Mouse (Mus musculus) layer of hippocampus, adult 2 months (tissue): ENCODE results near the gene Ubash3a. TPM values are rescaled to one million over a fixed set of nuclear protein-coding genes. Genes with fewer than 3 reads are reported as not detected.
"Not testable (repeated sequence)": the region's sequence is repeated elsewhere in the genome, so short reads cannot be mapped to it uniquely, and the experiment has no call there.

Experiments
- DNase-seq, 2 experiments: peaks; one replicate each; pipeline ENCODE4 v3.0.0; 2022; ENCODE audit warnings: low spot score in 2 of 2
- H3K27ac ChIP-seq: fragments of 200-600 bp; 2 replicates; pipeline ENCODE4 v1.8.1; 2022
- H3K4me3 ChIP-seq: fragments of 200-600 bp; 2 replicates; pipeline ENCODE4 v1.8.1; 2022; ENCODE audit warnings: mild to moderate bottlenecking
- CTCF ChIP-seq: fragments of 200-600 bp; conservative IDR thresholded peaks from 2 replicates; pipeline ENCODE4 v1.8.1; 2022; ENCODE audit warnings: antibody characterized with exemption, mild to moderate bottlenecking, moderate library complexity
- total RNA-seq, 2 experiments: library from RNA; stranded (reverse); gene quantifications; 2 replicates each; pipeline ENCODE4 v1.2.3; 2021

The Ubash3a gene
- total RNA-seq, 2 experiments from 2014 or later, result 0.66 to 0.95 TPM

DNA sequence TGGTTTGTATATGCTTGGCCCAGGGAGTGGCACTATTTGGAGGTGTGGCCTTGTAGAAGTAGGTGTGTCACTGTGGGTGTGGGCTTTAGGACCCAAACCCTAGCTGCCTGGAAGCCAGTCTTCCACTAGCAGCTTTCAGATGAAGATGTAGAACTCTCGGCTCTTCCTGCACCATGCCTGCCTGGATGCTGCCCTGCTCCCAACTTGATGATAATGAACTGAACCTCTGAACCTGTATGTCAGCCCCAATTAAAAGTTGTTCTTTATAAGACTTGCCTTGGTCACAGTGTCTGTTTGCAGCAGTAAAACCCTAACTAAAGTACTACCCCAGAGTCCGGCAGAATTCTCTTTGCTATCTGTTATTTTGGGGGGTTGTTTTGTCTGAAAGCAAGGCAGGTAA is 62.1 kb downstream of the Ubash3a start:
- H3K4me3 ChIP-seq, result no peak overlapping the region
- H3K27ac ChIP-seq, result no peak overlapping the region
- DNase-seq, result no peak
- TF ChIP-seq CTCF, result no peak

GRCm38 (mm10) chr17:31270246-31270645 is 62.6 kb downstream of the Ubash3a start:
- TF ChIP-seq CTCF, result no peak
- no peak for DNase-seq
- no peak overlapping the region for H3K4me3 ChIP-seq
- no peak overlapping the region for H3K27ac ChIP-seq

GRCm38 (mm10) chr17:31270736-31271135 is 63.1 kb downstream of the Ubash3a start:
- H3K27ac ChIP-seq, DNase-seq, H3K4me3 ChIP-seq: not testable (repeated sequence)

- peak; percentile 37 for TF ChIP-seq CTCF
- no peak overlapping the region for H3K27ac ChIP-seq
- no peak for DNase-seq
- H3K4me3 ChIP-seq, result no peak overlapping the region
Observed at GRCm38 (mm10) chr17:31271136-31271851, 63.6 kb downstream of the Ubash3a start.

DNA sequence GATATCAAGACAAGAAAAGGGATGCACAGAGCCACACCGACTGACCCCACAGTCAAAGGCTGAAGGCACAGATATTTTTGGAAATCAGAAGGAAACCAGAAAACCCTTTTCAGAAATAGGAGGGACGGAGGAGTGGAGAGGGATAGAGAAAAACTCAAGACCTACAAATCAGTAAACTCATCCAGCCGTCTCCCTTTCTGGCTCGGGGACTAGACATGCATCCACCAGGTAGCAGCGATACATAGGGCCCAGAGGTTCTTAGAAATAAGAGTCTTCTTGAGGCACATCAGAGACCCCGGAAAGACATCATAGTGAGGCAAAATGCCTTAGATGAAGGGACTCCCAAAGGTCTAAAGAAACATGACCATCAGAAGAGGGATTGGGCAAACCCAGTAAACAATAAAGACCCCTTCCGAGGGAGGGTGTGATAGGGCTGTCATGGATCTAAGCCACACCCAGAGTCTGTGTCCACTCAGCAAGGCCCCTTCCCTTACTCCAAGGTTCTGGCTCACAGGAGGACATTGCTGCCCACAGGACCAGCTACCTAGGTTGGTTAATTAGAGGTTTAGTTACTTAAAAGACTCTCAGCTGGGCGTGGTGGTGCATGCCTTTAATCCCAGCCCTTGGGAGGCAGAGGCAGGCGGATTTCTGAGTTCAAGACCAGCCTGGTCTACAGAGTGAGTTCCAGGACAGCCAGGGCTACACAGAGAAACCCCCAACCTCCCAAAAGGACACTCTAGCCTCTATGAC is 64.9 kb downstream of the Ubash3a start:
- no peak overlapping the region for H3K27ac ChIP-seq
- TF ChIP-seq CTCF, result no peak

DNA sequence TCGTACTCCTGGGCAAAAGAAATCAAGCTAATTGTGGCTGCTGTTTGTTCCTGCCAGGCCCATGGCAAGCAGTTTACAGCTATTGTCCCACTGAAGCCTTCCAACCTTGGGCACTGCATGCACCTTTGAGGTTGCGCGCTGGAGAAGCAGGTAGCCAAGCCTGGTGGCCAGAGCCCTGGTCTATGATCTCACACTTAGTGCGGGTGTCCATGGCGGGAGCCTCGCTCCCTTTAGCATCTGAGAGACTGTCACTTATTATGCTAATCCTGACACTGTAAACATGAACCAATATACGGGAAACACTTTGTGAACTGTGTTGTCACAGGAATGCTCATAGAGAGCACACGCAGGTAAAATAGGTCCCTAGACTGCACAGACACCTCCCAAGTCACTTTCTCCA is 66.0 kb downstream of the Ubash3a start:
- no peak overlapping the region for H3K27ac ChIP-seq
- TF ChIP-seq CTCF, result no peak
- no peak overlapping the region for H3K4me3 ChIP-seq
- DNase-seq, result no peak

More for the DNA sequence above, 64.9 kb downstream of the Ubash3a start:
- H3K4me3 ChIP-seq, result no peak overlapping the region
- no peak for DNase-seq

- H3K27ac ChIP-seq, result no peak overlapping the region
- DNase-seq, result no peak
- TF ChIP-seq CTCF, result no peak
- no peak overlapping the region for H3K4me3 ChIP-seq
Observed at GRCm38 (mm10) chr17:31275181-31275580, 67.5 kb downstream of the Ubash3a start.

DNA sequence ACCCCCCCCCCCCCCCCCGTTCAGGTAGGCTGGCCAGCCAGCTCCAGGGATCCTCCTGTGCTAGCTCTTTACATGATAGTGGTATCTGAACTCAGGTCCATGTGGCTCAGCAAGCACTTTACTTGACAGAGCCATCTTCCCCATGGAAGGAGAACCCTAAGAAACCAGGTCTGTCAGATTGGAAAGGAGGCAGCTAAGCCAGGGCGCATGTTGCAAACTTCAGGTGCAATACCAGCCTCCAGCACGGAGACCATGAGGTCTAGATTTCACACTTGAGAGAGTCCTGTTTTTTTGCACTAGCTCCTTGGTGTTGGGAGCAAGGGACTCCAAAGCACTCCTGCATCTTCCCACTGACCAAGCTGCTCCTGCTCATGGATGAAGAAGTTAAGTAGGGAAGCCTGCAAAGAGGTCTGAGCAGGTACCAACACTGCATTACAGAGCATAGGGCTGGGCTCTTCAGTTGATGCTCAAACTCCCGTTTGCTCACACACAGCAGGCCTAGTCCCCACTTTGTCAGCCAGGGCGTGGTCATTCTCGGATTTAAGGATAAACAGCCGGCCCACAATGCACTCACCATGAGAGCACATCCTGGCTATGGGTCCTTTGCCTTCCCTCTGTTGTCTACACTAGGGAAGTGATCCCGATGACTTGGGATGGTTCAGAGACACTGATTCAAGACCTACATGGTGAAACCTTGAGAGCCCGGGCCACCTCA is 68.7 kb downstream of the Ubash3a start:
- DNase-seq, result no peak
- Histone ChIP-seq H3K27ac (peak overlapping the region; percentile 91), H3K4me3 (peak overlapping the region; percentile 67)
- TF ChIP-seq CTCF, result no peak

DNA sequence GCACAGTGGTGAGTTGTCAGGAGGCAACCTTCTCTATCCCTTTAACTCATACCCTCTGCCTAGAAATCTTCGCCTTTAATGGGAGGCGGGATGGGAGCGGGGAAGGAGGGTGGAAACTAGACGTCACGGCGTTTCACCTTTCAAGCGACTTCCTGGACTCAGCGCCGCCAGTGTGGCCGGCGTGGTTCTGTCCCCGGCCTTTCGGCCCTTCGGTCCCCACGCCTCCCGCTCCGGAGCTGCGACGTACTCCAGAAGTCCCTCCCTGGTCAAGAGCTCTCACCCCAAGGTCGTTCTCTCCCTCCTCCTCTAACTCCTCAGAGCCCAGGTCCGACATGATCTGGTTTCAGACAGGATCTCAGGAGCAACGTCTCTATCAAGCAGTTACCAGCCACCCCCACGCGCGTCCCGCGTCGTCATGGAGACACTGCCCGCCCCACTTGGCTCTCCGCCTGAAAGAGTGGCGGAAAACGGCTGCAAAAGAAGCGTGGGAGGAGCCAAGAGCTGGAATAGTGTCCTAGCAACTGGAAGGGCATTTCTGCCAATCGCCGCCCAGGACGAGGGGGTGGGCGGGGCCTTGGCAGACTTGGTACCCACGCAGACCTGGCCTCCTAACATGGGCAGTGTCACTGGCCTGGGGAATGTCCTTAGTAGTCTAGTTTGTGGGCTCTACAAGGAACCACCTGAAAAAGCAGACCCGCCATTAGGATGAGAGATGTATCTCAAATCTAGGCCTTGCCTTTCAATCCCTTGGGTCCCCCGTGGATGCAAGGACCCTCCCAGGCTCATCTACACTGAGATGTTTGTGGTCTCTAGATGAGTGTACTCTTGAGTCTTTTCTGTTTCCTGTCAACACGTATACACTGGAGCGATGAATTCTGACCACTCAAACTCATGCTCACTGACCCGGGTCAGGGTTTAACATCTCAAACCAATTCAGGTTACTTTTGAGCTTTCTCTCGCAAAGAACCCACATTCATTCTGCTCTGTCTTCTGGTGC is 69.5 kb downstream of the Ubash3a start, which contains the start of gene Rsph1:
TSS of gene Rsph1 (minus strand) at position 462 of the 997 bp plus-strand sequence.
- Histone ChIP-seq H3K27ac (peak within 1 kb of the TSS; percentile 91), H3K4me3 (peak within 1 kb of the TSS; percentile 67)
- no peak for TF ChIP-seq CTCF
- DNase-seq, result peak; percentile 100

GRCm38 (mm10) chr17:31277931-31278330 is 70.3 kb downstream of the Ubash3a start:
- DNase-seq, result no peak
- H3K4me3 ChIP-seq, result no peak overlapping the region
- TF ChIP-seq CTCF, result no peak
- peak overlapping the region; percentile 91 for H3K27ac ChIP-seq

GRCm38 (mm10) chr17:31279541-31279940 is 71.9 kb downstream of the Ubash3a start:
- H3K27ac ChIP-seq, result no peak overlapping the region
- H3K4me3 ChIP-seq, result no peak overlapping the region
- TF ChIP-seq CTCF, result no peak
- DNase-seq, result no peak

DNA sequence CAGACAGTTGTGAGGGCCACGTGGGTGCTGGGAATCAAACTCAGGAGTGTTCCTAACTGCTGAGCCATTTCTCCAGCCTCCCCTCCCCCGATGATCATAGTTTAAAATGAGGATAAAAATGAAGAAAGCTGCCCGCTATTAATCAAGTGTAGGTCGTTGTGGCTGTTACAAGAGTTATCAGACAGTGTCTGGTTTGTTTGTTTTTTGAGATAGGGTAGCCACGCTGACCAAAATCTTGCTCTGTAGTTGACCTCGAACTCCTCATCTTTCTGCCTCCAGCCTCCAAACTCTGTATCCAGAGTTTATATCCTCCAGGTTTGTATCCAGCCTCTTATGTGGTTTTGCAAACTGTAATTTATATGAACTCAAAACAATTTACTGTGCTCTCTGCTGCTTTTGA is 72.6 kb downstream of the Ubash3a start:
- no peak overlapping the region for H3K4me3 ChIP-seq
- no peak for TF ChIP-seq CTCF
- no peak for DNase-seq
- no peak overlapping the region for H3K27ac ChIP-seq
